Mouse (Mus musculus) kidney, postnatal 4 days (tissue): ENCODE measurements around the gene Rab37.

Experiments used
- DNase-seq, 2 experiments: peaks; one replicate each; pipeline ENCODE4 v3.0.0; 2021; ENCODE audit warnings: mixed read lengths in 2 of 2

Gene Rab37

GRCm38 (mm10) chr11:115200520-115200919, 109.3 kb downstream of the Rab37 start:
- no peak for DNase-seq

DNA sequence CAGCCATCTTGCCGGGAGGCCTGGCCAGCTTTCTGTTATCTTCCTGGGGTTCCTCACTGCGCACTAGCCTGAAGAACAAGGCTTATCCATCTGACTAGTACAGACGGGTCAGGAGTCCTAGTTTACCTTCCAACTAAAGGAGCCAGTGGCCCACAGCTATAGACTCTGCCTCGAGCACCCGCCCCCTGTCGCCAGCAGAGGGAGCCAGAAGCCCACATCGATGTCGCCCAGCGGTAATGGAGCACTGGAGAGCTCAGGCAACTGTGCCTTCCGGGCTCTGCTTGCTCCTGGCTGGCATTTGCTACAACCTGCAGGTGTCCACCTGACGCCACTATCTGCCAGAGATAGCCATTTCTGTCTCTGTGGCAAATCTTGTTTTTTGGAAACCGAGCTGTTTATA, 111.1 kb downstream of the Rab37 start:
- DNase-seq = peak; percentile 87 to 90

DNA sequence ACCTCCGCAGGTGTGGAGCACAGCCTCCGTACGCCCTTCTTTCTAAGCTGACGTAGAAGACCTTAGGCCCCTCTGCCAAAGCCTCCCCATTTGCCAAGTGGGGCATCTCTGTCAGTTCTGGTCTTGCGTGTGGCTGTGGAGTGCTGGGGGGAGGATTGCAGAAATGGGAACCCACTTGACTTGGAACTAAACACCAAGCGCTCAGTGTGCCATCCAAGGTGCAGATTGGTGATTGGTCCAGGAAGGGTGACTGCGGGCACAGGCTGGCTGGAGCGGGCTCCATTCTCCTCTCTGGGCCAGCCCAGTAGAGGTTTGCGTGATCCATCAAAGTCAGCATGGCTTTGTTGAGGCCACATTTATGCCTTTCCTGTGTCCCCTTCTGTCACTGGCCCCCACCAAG, 111.5 kb downstream of the Rab37 start:
- DNase-seq = no peak

GRCm38 (mm10) chr11:115208126-115208525, 116.9 kb downstream of the Rab37 start:
- no peak for DNase-seq

DNA sequence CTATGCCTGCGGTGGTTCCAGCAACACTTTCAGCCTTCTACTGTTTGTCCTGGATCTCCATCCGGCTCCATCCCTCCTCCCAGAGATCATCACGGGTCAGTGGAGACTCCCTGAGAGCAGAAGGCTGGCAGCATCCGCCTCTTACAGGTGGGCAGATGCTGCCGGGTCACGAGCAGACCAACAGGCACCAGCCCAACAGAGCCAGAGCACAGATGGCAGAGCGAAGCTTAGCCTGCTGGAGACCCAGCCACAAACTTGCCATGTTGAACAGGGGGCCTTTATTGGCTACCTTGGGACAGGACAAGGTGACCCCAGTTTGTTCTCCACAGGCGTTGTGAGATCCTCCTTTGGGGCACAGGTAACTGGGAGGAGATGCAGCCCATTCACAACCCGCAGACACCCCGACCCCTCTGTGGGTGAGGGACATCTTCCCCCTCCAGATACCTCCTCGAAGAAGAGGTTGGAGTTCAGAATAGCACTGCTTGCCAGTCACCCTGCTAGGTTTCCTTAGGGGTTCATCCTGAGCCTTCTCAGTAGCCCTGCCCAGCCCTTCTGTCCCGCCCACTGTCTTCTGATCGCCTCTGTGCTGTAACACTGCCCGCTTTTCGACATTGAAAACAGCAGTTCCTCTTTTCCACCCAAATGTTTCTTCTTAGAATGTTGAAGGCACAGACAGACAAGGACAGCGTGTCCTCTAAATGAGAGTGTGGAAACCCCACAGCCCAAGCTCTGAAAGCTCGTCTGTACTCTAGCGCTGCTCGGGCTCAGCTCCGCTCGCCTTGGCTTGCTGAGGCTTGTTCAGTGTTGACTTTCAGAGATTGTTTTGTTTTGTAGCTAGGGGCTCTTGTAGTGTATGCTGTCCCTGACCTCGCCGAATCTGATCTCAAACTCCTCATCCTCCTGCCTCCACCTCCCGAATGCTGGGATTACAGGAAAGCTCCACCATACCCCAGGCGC, 117.8 kb downstream of the Rab37 start:
- DNase-seq = no peak

DNA sequence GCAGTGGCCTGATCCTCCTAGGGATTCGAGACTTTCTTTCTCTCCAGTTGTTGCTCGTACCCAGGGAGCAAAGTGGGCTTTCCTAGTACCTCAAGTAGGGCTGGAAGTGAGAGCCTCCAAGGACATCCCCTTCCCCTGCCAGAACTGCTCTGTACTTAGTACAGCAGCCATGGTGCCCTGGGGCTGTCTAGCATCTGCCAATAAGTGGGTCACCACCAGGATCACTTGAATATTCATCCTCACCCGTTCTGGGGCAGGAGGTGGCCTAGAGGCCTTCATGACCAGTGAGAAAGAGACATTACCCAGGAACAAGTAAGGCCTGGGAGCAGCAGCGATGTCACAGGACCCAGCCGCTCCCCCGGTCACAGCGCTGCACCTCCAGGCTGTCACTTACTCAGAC, 118.7 kb downstream of the Rab37 start:
- DNase-seq = no peak
